Mouse (Mus musculus) retina, adult 2 months (tissue): ENCODE results near the gene Mpzl2.

ENCODE experiments used
- DNase-seq: peaks from one replicate; pipeline ENCODE4 v3.0.0-alpha.2; 2012; ENCODE audit warnings: low read depth, low spot score

Gene Mpzl2

GRCm38 (mm10) chr9:45085741-45086690 lies 46.4 kb downstream of the Mpzl2 start:
- no peak for DNase-seq

GRCm38 (mm10) chr9:45088040-45088439 lies 48.4 kb downstream of the Mpzl2 start:
- DNase-seq = no peak

- DNase-seq = no peak
These were observed 51.2 kb downstream of the Mpzl2 start for GRCm38 (mm10) chr9:45090811-45091210.

GRCm38 (mm10) chr9:45092641-45093040 lies 53.0 kb downstream of the Mpzl2 start:
- DNase-seq = no peak

- DNase-seq = no peak
These were observed 55.7 kb downstream of the Mpzl2 start for GRCm38 (mm10) chr9:45095149-45095937.

GRCm38 (mm10) chr9:45097877-45098276 lies 58.3 kb downstream of the Mpzl2 start:
- no peak for DNase-seq

- DNase-seq = no peak
These were observed 58.8 kb downstream of the Mpzl2 start for GRCm38 (mm10) chr9:45098426-45098825.

GRCm38 (mm10) chr9:45102528-45102927 lies 62.9 kb downstream of the Mpzl2 start:
- no peak for DNase-seq

- DNase-seq = no peak
These were observed 63.8 kb downstream of the Mpzl2 start for GRCm38 (mm10) chr9:45103211-45103979.
